Mouse (Mus musculus) central nervous system, embryonic 11.5 days (tissue): ENCODE measurements around the gene Olfr913. TPM values are rescaled to one million over a fixed set of nuclear protein-coding genes. Genes with fewer than 3 reads are reported as not detected.

Source experiments
- polyA plus RNA-seq: library from polyadenylated mRNA; depleted of rRNA; stranded (reverse); fragments of >200 nt; gene quantifications from 2 replicates; pipeline ENCODE4 v1.2.3, GENCODE M21; 2012; rRNA removed

The Olfr913 gene
- not detected in 2 replicates for polyA plus RNA-seq

GRCm38 (mm10) chr9:38592459-38592858 is at the start of gene Olfr913:
Olfr913 (plus strand) TSS chr9:38592759.

GRCm38 (mm10) chr9:38579878-38580277 is 12.7 kb upstream of the Olfr913 start, which contains the start of gene Olfr912:
Olfr912 (plus strand) TSS chr9:38580178.

GRCm38 (mm10) chr9:38604802-38605201 is 12.2 kb downstream of the Olfr913 start, which contains the start of gene Olfr914:
Olfr914 (plus strand) TSS chr9:38605102.

Other genes starting within 250 kb of the Olfr913 start
- not detected in 2 replicates for gene Olfr898, start 244.3 kb upstream of the Olfr913 start, polyA plus RNA-seq
- gene Olfr250, start 225.9 kb upstream of the Olfr913 start, polyA plus RNA-seq: not detected in 2 replicates
- gene Olfr251, start 215.7 kb upstream of the Olfr913 start, polyA plus RNA-seq: not detected in 2 replicates
- not detected in 2 replicates for gene Olfr147, start 191.1 kb upstream of the Olfr913 start, polyA plus RNA-seq
- not detected in 2 replicates for gene Olfr901, start 163.3 kb upstream of the Olfr913 start, polyA plus RNA-seq
- gene Olfr902, start 145.1 kb upstream of the Olfr913 start, polyA plus RNA-seq: not detected in 2 replicates
- gene Olfr904, start 129.6 kb upstream of the Olfr913 start, polyA plus RNA-seq: not detected in 2 replicates
- gene Olfr905, start 121.7 kb upstream of the Olfr913 start, polyA plus RNA-seq: not detected in 2 replicates
- not detected in 2 replicates for gene Olfr906, start 105.7 kb upstream of the Olfr913 start, polyA plus RNA-seq
- not detected in 2 replicates for gene Olfr907, start 97.0 kb upstream of the Olfr913 start, polyA plus RNA-seq
- gene Olfr911-ps1, start 71.2 kb upstream of the Olfr913 start, polyA plus RNA-seq: not detected in 2 replicates
- not detected in 2 replicates for gene Olfr910, start 54.9 kb upstream of the Olfr913 start, polyA plus RNA-seq
- gene Olfr912, start 12.6 kb upstream of the Olfr913 start, polyA plus RNA-seq: not detected in 2 replicates
- gene Olfr914, start 12.3 kb downstream of the Olfr913 start, polyA plus RNA-seq: not detected in 2 replicates
- not detected in 2 replicates for gene Olfr916, start 67.1 kb downstream of the Olfr913 start, polyA plus RNA-seq
- not detected in 2 replicates for gene Olfr917, start 73.1 kb downstream of the Olfr913 start, polyA plus RNA-seq
- not detected in 2 replicates for gene Olfr918, start 81.8 kb downstream of the Olfr913 start, polyA plus RNA-seq
- gene Olfr919, start 110.9 kb downstream of the Olfr913 start, polyA plus RNA-seq: not detected in 2 replicates
- 6.0 and 9.7 TPM in 2 replicates for gene Vwa5a, start 125.5 kb downstream of the Olfr913 start, polyA plus RNA-seq
- 0.01 and 0.06 TPM in 2 replicates for gene Olfr920, start 159.5 kb downstream of the Olfr913 start, polyA plus RNA-seq
- not detected in 2 replicates for gene Olfr921, start 180.3 kb downstream of the Olfr913 start, polyA plus RNA-seq
- gene Olfr922, start 221.9 kb downstream of the Olfr913 start, polyA plus RNA-seq: not detected in 2 replicates
- gene Olfr923, start 233.8 kb downstream of the Olfr913 start, polyA plus RNA-seq: not detected in 2 replicates